Mouse (Mus musculus): ENCODE measurements around the gene Phf23. TPM values are rescaled to one million over a fixed set of nuclear protein-coding genes. Genes with fewer than 3 reads are reported as not detected.
A peak's percentile ranks its signal among the peaks of the same experiment; 100 is the strongest.

Phf23 gene
- polyA plus RNA-seq, 1 experiment from 2014 or later = 27.5 TPM

DNA sequence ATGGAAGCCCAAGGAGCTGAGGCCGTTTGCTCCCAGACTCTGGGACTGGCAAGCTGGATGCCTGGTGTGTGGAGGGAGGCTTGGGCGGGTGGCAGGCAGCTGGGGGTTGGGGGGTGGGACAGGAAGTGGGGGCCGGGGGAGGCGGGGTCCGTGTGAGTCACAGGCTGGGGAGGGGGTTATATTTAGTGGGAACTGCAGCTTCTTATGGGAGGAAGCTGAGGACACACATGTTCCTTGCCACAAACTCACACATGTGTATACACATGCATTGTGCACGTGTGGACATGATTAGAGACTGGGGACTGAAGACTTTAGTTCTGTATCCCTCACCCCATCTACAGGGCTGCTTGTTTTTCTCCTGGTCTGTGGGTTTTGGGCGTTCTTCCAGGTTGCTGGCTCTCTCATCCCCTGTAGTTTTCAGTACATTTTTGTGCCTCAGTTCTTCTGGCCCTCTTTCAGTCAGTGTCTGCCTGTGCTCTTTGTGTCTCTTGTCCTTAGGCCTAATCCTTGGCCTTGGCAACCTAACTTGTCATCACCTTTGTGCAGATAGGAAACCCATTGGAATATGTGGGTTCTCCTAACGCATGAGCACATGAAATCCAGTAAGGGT, 24.6 kb downstream of the Phf23 start:
- H3K9me3 ChIP-seq (ENCODE audit: control insufficient read depth, low read length) = no peaks in the 10 kb centered on the region
- H3K9ac ChIP-seq (ENCODE audit: low read length) = peak overlapping the region; percentile 11; the same call in 1 of the 2 replicates
- ATAC-seq (ENCODE audit: insufficient number of reproducible peaks, insufficient read depth, low FRiP score, low read depth) = no peak
- H3K4me2 ChIP-seq (ENCODE audit: low read length) = peak overlapping the region; percentile 71
- no peaks in the 10 kb centered on the region for H3K36me3 ChIP-seq (ENCODE audit: control insufficient read depth, insufficient read depth, low read length)
- H3K27me3 ChIP-seq (ENCODE audit: control insufficient read depth, insufficient read depth, low read length) = no peaks in the 10 kb centered on the region
- WGBS = 33% methylated on average over 7 of the region's 8 CpGs
- peaks cover 13 to 50% of the 10 kb centered on the region in 2 experiments for H3K4me1 ChIP-seq (ENCODE audit: control insufficient read depth in 2 of 2, insufficient read depth in 2 of 2, low read length in 2 of 2)
- H3K4me3 ChIP-seq (ENCODE audit: control insufficient read depth in 1 of 2, insufficient read depth in 1 of 2, low read depth in 1 of 2, low read length in 2 of 2) = peak overlapping the region in 1 of 2 experiments; percentile 42; a peak in 2 of 4 replicates
- H3K27ac ChIP-seq (replicated peaks in 1 of 2; ENCODE audit: control insufficient read depth in 1 of 2, insufficient read depth in 1 of 2, low read depth in 2 of 2, low read length in 2 of 2) = peak overlapping the region; percentile 51 to 69

DNA sequence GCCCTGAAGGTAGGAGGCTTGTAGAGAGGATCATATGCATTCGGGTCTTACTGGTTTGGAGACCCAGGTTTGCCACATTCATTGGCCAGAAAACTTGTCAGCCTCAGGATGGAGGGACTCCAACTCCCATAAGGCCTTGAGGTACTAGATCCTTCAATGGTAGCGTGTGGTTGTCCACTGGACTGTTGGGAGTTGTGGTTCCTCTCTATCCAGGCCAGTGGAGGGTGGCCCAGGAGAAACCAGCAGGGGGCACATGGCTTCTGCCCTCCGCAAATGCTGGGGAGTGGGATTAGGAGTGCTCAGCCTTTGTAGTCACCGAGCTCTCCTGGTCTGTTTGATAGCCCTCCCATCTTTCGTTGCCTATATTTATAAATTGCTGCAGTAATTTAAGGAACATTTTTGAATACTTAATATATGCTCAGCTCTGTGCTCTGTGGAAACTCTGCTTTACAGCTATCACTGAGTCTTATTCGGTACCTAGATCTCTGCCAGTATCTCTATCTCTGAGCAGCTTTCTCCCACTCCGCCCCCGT, 25.2 kb downstream of the Phf23 start:
- Histone ChIP-seq H3K36me3 (ENCODE audit: control insufficient read depth, insufficient read depth, low read length) (no peaks in the 10 kb centered on the region), H3K4me1 (ENCODE audit: control insufficient read depth in 2 of 2, insufficient read depth in 2 of 2, low read length in 2 of 2) (peaks cover 13 to 50% of the 10 kb centered on the region in 2 experiments), H3K9ac (ENCODE audit: low read length) (peak overlapping the region; percentile 42), H3K9me3 (ENCODE audit: control insufficient read depth, low read length) (no peaks in the 10 kb centered on the region), H3K4me2 (ENCODE audit: low read length) (peak overlapping the region; percentile 71), H3K27me3 (ENCODE audit: control insufficient read depth, insufficient read depth, low read length) (no peaks in the 10 kb centered on the region), H3K27ac (replicated peaks in 1 of 2; ENCODE audit: control insufficient read depth in 1 of 2, insufficient read depth in 1 of 2, low read depth in 2 of 2, low read length in 2 of 2) (peak overlapping the region in 1 of 2 experiments; percentile 69; a peak in 2 of 4 replicates), H3K4me3 (ENCODE audit: control insufficient read depth in 1 of 2, insufficient read depth in 1 of 2, low read depth in 1 of 2, low read length in 2 of 2) (peak overlapping the region; percentile 42)
- under 1% methylated on average over 8 of the region's 8 CpGs for WGBS
- peak; percentile 80 for ATAC-seq (ENCODE audit: insufficient number of reproducible peaks, insufficient read depth, low FRiP score, low read depth)

DNA sequence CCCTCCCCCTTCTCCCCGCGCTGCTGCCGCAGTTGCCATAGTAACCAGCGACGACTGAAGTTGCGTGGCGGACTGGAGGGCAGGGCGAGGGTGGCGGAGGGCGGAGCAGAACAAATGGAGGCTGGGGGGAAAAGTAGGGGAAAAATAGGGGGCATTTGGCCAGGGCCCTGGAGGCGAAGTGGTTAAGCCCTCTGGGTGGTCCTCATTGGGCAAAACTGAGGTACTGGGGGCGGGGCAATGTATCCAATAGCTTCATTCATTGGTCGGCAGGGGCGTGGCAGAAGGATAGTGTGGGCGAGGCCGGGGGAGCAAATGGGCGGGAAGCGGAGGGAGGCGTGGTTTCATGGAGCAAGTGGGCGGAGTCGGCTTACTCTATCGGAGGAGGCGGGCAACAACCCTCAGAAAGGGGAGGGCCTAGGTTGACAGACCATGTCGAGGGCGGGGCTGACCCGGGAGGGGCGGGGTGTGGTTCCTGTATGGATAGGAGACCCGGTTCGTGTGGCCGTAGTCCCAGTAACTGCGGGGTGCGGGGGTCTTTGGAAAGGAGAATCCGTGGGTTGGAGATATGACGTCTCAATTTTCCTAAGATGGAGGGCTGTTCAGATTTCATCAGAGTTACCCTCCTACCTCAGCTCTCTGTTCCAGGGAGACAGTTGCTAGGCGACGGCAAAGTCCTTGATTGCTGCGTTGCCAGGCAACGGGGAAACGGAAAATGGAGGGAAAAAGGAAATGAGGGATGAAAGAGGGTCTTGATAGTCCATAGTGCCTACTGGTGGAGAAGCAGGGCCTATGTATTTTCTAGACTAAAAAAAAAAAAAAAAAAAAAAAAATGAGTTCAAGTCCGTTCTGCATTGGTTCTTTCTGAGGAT, 25.9 kb downstream of the Phf23 start:
- H3K4me1 ChIP-seq (ENCODE audit: control insufficient read depth in 2 of 2, insufficient read depth in 2 of 2, low read length in 2 of 2) = peaks cover 20 to 55% of the 10 kb centered on the region in 2 experiments
- no peaks in the 10 kb centered on the region for H3K27me3 ChIP-seq (ENCODE audit: control insufficient read depth, insufficient read depth, low read length)
- ATAC-seq (ENCODE audit: insufficient number of reproducible peaks, insufficient read depth, low FRiP score, low read depth) = peak; percentile 62
- 3% methylated on average over 40 of the region's 40 CpGs for WGBS
- H3K27ac ChIP-seq (replicated peaks in 1 of 2; ENCODE audit: control insufficient read depth in 1 of 2, insufficient read depth in 1 of 2, low read depth in 2 of 2, low read length in 2 of 2) = peak overlapping the region in 1 of 2 experiments; percentile 68; a peak in 2 of 4 replicates
- H3K4me2 ChIP-seq (ENCODE audit: low read length) = peak overlapping the region; percentile 71
- H3K4me3 ChIP-seq (ENCODE audit: control insufficient read depth in 1 of 2, insufficient read depth in 1 of 2, low read depth in 1 of 2, low read length in 2 of 2) = peak overlapping the region; percentile 42
- no peaks in the 10 kb centered on the region for H3K36me3 ChIP-seq (ENCODE audit: control insufficient read depth, insufficient read depth, low read length)
- H3K9ac ChIP-seq (ENCODE audit: low read length) = peak overlapping the region; percentile 42
- no peaks in the 10 kb centered on the region for H3K9me3 ChIP-seq (ENCODE audit: control insufficient read depth, low read length)

DNA sequence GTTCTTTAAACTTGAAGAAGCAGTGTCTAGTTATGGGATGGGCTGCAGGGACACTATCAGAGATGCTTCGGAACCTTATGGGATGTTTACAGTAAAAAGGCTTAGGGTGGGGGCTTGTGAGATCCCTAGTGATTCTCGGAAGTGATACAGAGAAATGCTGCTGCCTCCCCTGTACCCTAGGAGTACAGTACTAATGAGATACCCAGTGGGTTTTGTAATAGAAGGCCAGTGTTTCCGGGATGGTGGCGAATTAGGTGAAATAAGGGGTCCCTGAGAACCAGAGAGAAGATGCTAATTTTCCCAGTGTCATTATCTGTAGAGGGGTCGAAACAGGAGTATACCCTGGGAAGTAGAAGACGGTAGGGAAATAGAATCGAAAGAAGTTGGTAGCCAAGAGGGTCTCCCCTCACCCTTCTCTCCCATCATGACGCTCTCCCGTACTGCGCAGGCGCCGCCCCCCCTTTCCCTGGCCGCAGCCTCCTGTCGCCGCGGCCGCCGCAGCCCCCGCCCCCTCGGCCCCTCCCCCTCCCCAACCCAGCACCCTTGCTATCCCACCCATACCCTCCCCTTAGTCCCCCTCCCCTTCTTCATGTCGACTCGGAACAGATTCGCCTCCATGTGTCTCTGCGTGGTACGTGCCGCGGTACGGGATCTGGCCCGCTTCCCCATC, 28.0 kb downstream of the Phf23 start:
- H3K9ac ChIP-seq (ENCODE audit: low read length) = peak overlapping the region; percentile 66
- 7% methylated on average over 20 of the region's 29 CpGs for WGBS
- H3K27ac ChIP-seq (replicated peaks in 1 of 2; ENCODE audit: control insufficient read depth in 1 of 2, insufficient read depth in 1 of 2, low read depth in 2 of 2, low read length in 2 of 2) = no peak overlapping the region
- no peak for ATAC-seq (ENCODE audit: insufficient number of reproducible peaks, insufficient read depth, low FRiP score, low read depth)
- no peaks in the 10 kb centered on the region for H3K9me3 ChIP-seq (ENCODE audit: control insufficient read depth, low read length)
- H3K4me1 ChIP-seq (ENCODE audit: control insufficient read depth in 2 of 2, insufficient read depth in 2 of 2, low read length in 2 of 2) = peaks cover 22 to 59% of the 10 kb centered on the region in 2 experiments
- H3K36me3 ChIP-seq (ENCODE audit: control insufficient read depth, insufficient read depth, low read length) = no peaks in the 10 kb centered on the region
- peak overlapping the region; percentile 22 to 41 for H3K4me3 ChIP-seq (ENCODE audit: control insufficient read depth in 1 of 2, insufficient read depth in 1 of 2, low read depth in 1 of 2, low read length in 2 of 2)
- H3K27me3 ChIP-seq (ENCODE audit: control insufficient read depth, insufficient read depth, low read length) = no peaks in the 10 kb centered on the region
- H3K4me2 ChIP-seq (ENCODE audit: low read length) = peak overlapping the region; percentile 72

DNA sequence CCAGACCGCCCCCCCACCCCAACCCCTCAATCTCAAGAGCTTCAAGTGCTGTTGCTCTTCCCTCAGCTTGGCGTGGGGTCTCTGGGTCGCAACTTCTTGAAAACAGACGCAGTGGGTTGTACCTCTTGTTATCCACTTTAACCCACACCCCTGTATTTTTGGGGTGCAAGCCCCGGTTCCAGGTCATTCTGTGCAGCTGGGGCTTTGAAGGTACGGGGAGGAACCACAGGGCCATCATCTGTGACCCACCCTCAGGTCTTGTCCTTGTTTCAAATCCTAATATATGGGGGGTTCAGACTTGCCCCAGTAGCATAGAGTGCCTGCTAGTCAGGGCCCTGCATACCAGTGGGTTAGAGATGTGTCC, 28.6 kb downstream of the Phf23 start:
- Histone ChIP-seq H3K27ac (replicated peaks in 1 of 2; ENCODE audit: control insufficient read depth in 1 of 2, insufficient read depth in 1 of 2, low read depth in 2 of 2, low read length in 2 of 2) (no peak overlapping the region), H3K27me3 (ENCODE audit: control insufficient read depth, insufficient read depth, low read length) (no peaks in the 10 kb centered on the region), H3K9me3 (ENCODE audit: control insufficient read depth, low read length) (no peaks in the 10 kb centered on the region), H3K4me3 (ENCODE audit: control insufficient read depth in 1 of 2, insufficient read depth in 1 of 2, low read depth in 1 of 2, low read length in 2 of 2) (peak overlapping the region; percentile 22 to 41), H3K36me3 (ENCODE audit: control insufficient read depth, insufficient read depth, low read length) (no peaks in the 10 kb centered on the region), H3K9ac (ENCODE audit: low read length) (peak overlapping the region; percentile 66), H3K4me2 (ENCODE audit: low read length) (peak overlapping the region; percentile 72), H3K4me1 (ENCODE audit: control insufficient read depth in 2 of 2, insufficient read depth in 2 of 2, low read length in 2 of 2) (peaks cover 27 to 59% of the 10 kb centered on the region in 2 experiments)
- whole genome bisulfite sequencing = 12% methylated on average over 6 of the region's 6 CpGs
- no peak for ATAC-seq (ENCODE audit: insufficient number of reproducible peaks, insufficient read depth, low FRiP score, low read depth)

DNA sequence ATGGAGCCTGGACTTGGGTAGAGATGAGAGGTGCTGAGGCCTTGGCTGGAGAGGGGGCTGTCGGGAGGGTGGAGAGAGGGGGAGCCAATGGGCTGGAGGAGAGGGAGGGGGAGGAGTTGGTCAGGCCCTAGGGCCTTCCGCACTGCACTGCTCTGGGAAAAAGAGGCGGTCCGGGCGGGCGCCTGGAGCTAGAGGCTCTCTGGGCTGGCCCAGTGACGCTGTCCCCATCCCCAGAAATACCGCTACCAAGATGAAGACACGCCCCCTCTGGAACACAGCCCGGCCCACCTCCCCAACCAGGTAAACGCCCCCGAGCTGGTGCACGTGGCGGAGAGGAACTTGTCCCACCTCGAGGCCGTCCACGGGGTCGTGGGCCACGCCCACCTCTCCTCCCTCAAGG, 31.1 kb downstream of the Phf23 start:
- Histone ChIP-seq H3K9me3 (ENCODE audit: control insufficient read depth, low read length) (no peaks in the 10 kb centered on the region), H3K27ac (replicated peaks in 1 of 2; ENCODE audit: control insufficient read depth in 1 of 2, insufficient read depth in 1 of 2, low read depth in 2 of 2, low read length in 2 of 2) (peak overlapping the region in 1 of 2 experiments; percentile 57; a peak in 2 of 4 replicates)
- WGBS = 3% methylated on average over 19 of the region's 19 CpGs

DNA sequence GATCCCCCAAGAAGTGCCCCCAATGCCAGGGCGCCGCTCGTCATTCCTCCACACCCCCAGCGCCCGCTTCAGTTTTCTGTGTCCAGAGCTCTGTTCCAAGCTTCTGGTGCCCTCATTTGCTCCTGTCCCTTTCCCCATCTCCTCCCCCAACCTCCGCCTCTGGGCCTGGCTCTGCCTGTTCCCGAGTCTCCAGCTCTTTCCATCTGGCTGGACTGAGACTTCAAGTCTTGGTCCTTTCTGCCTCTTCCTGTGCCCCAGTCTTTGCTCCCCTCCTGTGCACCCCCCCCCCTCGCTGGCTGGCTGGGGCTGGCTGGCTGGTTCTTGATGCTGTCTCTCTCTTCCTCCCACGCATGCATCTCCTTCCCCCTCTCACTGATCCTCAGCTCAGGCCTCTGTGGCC, 31.8 kb downstream of the Phf23 start:
- peaks cover 31 to 48% of the 10 kb centered on the region in 2 experiments for H3K4me1 ChIP-seq (ENCODE audit: control insufficient read depth in 2 of 2, insufficient read depth in 2 of 2, low read length in 2 of 2)

More for the DNA sequence above, 31.1 kb downstream of the Phf23 start:
- Histone ChIP-seq H3K36me3 (ENCODE audit: control insufficient read depth, insufficient read depth, low read length) (peaks cover 14% of the 10 kb centered on the region), H3K4me1 (ENCODE audit: control insufficient read depth in 2 of 2, insufficient read depth in 2 of 2, low read length in 2 of 2) (peaks cover 31 to 49% of the 10 kb centered on the region in 2 experiments), H3K9ac (ENCODE audit: low read length) (no peak overlapping the region), H3K4me2 (ENCODE audit: low read length) (peak overlapping the region; percentile 63), H3K27me3 (ENCODE audit: control insufficient read depth, insufficient read depth, low read length) (no peaks in the 10 kb centered on the region), H3K4me3 (ENCODE audit: control insufficient read depth in 1 of 2, insufficient read depth in 1 of 2, low read depth in 1 of 2, low read length in 2 of 2) (peak overlapping the region; percentile 4 to 28)
- peak; percentile 66 for ATAC-seq (ENCODE audit: insufficient number of reproducible peaks, insufficient read depth, low FRiP score, low read depth)

More for the DNA sequence above, 31.8 kb downstream of the Phf23 start:
- H3K4me2 ChIP-seq (ENCODE audit: low read length) = peak overlapping the region; percentile 63
- peak overlapping the region; percentile 42; the same call in 1 of the 2 replicates for H3K9ac ChIP-seq (ENCODE audit: low read length)
- no peak for ATAC-seq (ENCODE audit: insufficient number of reproducible peaks, insufficient read depth, low FRiP score, low read depth)
- 52% methylated on average over 9 of the region's 9 CpGs for WGBS
- no peak overlapping the region for H3K4me3 ChIP-seq (ENCODE audit: control insufficient read depth in 1 of 2, insufficient read depth in 1 of 2, low read depth in 1 of 2, low read length in 2 of 2)
- no peaks in the 10 kb centered on the region for H3K9me3 ChIP-seq (ENCODE audit: control insufficient read depth, low read length)
- H3K36me3 ChIP-seq (ENCODE audit: control insufficient read depth, insufficient read depth, low read length) = peaks cover 21% of the 10 kb centered on the region
- no peaks in the 10 kb centered on the region for H3K27me3 ChIP-seq (ENCODE audit: control insufficient read depth, insufficient read depth, low read length)
- H3K27ac ChIP-seq (replicated peaks in 1 of 2; ENCODE audit: control insufficient read depth in 1 of 2, insufficient read depth in 1 of 2, low read depth in 2 of 2, low read length in 2 of 2) = no peak overlapping the region
